Mouse (Mus musculus) gastrocnemius, adult 2 months (tissue): Measurements from ENCODE around the gene Crot. TPM values are rescaled to one million over a fixed set of nuclear protein-coding genes. Genes with fewer than 3 reads are reported as not detected.

Experiments used
- DNase-seq: peaks from one replicate; pipeline ENCODE4 v3.0.0; 2022
- H3K27ac ChIP-seq: fragments of 200-600 bp; 2 replicates; pipeline ENCODE4 v1.8.1; 2022; ENCODE audit warnings: mild to moderate bottlenecking
- H3K4me3 ChIP-seq: fragments of 200-600 bp; 2 replicates; pipeline ENCODE4 v1.8.1; 2022; ENCODE audit warnings: mild to moderate bottlenecking, moderate library complexity
- CTCF ChIP-seq: fragments of 200-600 bp; IDR thresholded peaks from 2 replicates; pipeline ENCODE4 v1.8.1; 2022; ENCODE audit warnings: antibody characterized with exemption, mild to moderate bottlenecking, moderate library complexity
- intact Hi-C: fragments of 180-260 bp; cut with DNase I; formaldehyde crosslinking; loops from one replicate; pipeline ENCODE4 v1.15.1; 2025
- total RNA-seq, 2 experiments: library from RNA; stranded (reverse); gene quantifications; 2 replicates each; pipeline ENCODE4 v1.2.3; 2021

Gene Crot
- total RNA-seq, 2 experiments from 2014 or later = 17.1 to 36.0 TPM

GRCm38 (mm10) chr5:8917069-8917468 lies 80.1 kb downstream of the Crot start:
- intact Hi-C loops = no loop called here
- no peak for TF ChIP-seq CTCF

GRCm38 (mm10) chr5:8916400-8916799 lies 80.7 kb downstream of the Crot start:
- TF ChIP-seq CTCF = no peak
- no peak overlapping the region for H3K27ac ChIP-seq
- no peak for DNase-seq
- no peak overlapping the region for H3K4me3 ChIP-seq
- intact Hi-C loops = no loop called here

More at GRCm38 (mm10) chr5:8917069-8917468, 80.1 kb downstream of the Crot start:
- Histone ChIP-seq H3K4me3 (no peak overlapping the region), H3K27ac (no peak overlapping the region)
- DNase-seq = no peak

Other genes with a start within 250 kb of the Crot start
- 1 to 10 TPM; 7.0 to 7.2 TPM for gene Abcb1b, start 199.2 kb downstream of the Crot start, total RNA-seq
- gene Abcb4, start 103.6 kb downstream of the Crot start, total RNA-seq = 10 to 100 TPM; 93.8 to 94.7 TPM
- gene Tmem243, start 103.3 kb upstream of the Crot start, total RNA-seq = 1 to 10 TPM; 7.5 to 9.5 TPM
- gene Dmtf1, start 164.5 kb upstream of the Crot start, total RNA-seq = 1 to 10 TPM; 9.5 to 10.0 TPM